Mouse (Mus musculus): ENCODE data around the gene Gle1. TPM values are rescaled to one million over a fixed set of nuclear protein-coding genes. Genes with fewer than 3 reads are reported as not detected.

Gle1 gene
- polyA plus RNA-seq, 1 experiment from 2014 or later = 43.1 TPM

Small RNA genes lying within 50 kb of the gene (microRNA-seq; reads per million reads assigned to microRNA genes)
- gene Mir6997 = not detected

Other genes with a start within 250 kb of the Gle1 start
- 0.28 and 0.41 TPM in 2 replicates for gene Gm13420, start 183.7 kb upstream of the Gle1 start, polyA plus RNA-seq (2016; fragmentation: Nextera tagmentation; extraction: Ambion mirVana)
- gene Gm13547, start 176.1 kb upstream of the Gle1 start, polyA plus RNA-seq (2016; fragmentation: Nextera tagmentation; extraction: Ambion mirVana) = not detected in 2 replicates
- 21.5 and 21.8 TPM in 2 replicates for gene Coq4, start 147.9 kb upstream of the Gle1 start, polyA plus RNA-seq (2016; fragmentation: Nextera tagmentation; extraction: Ambion mirVana)
- 23.7 and 27.6 TPM in 2 replicates for gene Trub2, start 146.9 kb upstream of the Gle1 start, polyA plus RNA-seq (2016; fragmentation: Nextera tagmentation; extraction: Ambion mirVana)
- 3.9 and 4.3 TPM in 2 replicates for gene Slc27a4, start 132.8 kb upstream of the Gle1 start, polyA plus RNA-seq (2016; fragmentation: Nextera tagmentation; extraction: Ambion mirVana)
- 11.4 and 11.7 TPM in 2 replicates for gene Urm1, start 115.4 kb upstream of the Gle1 start, polyA plus RNA-seq (2016; fragmentation: Nextera tagmentation; extraction: Ambion mirVana)
- 47.2 and 49.9 TPM in 2 replicates for gene Cercam, start 66.3 kb upstream of the Gle1 start, polyA plus RNA-seq (2016; fragmentation: Nextera tagmentation; extraction: Ambion mirVana)
- gene Odf2, start 46.2 kb upstream of the Gle1 start, polyA plus RNA-seq (2016; fragmentation: Nextera tagmentation; extraction: Ambion mirVana) = 69.8 and 72.1 TPM in 2 replicates
- gene Sptan1, start 30.1 kb downstream of the Gle1 start, polyA plus RNA-seq (2016; fragmentation: Nextera tagmentation; extraction: Ambion mirVana) = 18.8 and 19.0 TPM in 2 replicates
- gene Wdr34, start 113.5 kb downstream of the Gle1 start, polyA plus RNA-seq (2016; fragmentation: Nextera tagmentation; extraction: Ambion mirVana) = 13.2 and 15.4 TPM in 2 replicates
- gene Set, start 122.0 kb downstream of the Gle1 start, polyA plus RNA-seq (2016; fragmentation: Nextera tagmentation; extraction: Ambion mirVana) = 409 and 423 TPM in 2 replicates
- gene Pkn3, start 142.3 kb downstream of the Gle1 start, polyA plus RNA-seq (2016; fragmentation: Nextera tagmentation; extraction: Ambion mirVana) = 4.6 and 5.1 TPM in 2 replicates
- gene Zdhhc12, start 158.2 kb downstream of the Gle1 start, polyA plus RNA-seq (2016; fragmentation: Nextera tagmentation; extraction: Ambion mirVana) = 29.7 and 31.0 TPM in 2 replicates
- 4.3 and 4.4 TPM in 2 replicates for gene Zer1, start 189.2 kb downstream of the Gle1 start, polyA plus RNA-seq (2016; fragmentation: Nextera tagmentation; extraction: Ambion mirVana)
- 2.9 and 3.3 TPM in 2 replicates for gene Tbc1d13, start 198.3 kb downstream of the Gle1 start, polyA plus RNA-seq (2016; fragmentation: Nextera tagmentation; extraction: Ambion mirVana)
- 23.0 and 23.3 TPM in 2 replicates for gene Endog, start 236.1 kb downstream of the Gle1 start, polyA plus RNA-seq (2016; fragmentation: Nextera tagmentation; extraction: Ambion mirVana)
- 54.4 and 55.1 TPM in 2 replicates for gene Spout1, start 243.0 kb downstream of the Gle1 start, polyA plus RNA-seq (2016; fragmentation: Nextera tagmentation; extraction: Ambion mirVana)